Mouse (Mus musculus) adrenal gland, postnatal 10 days (tissue): Measurements from ENCODE around the gene Gm20390. TPM values are rescaled to one million over a fixed set of nuclear protein-coding genes. Genes with fewer than 3 reads are reported as not detected.
A peak's percentile ranks its signal among the peaks of the same experiment; 100 is the strongest.
"Not testable (repeated sequence)": the region's sequence is repeated elsewhere in the genome, so short reads cannot be mapped to it uniquely, and the experiment has no call there.

Source experiments
- DNase-seq: peaks from one replicate; pipeline ENCODE4 v3.0.0; 2021; ENCODE audit warnings: mixed read lengths
- total RNA-seq, 2 experiments: library from RNA; stranded (reverse); gene quantifications; 2 replicates each; pipeline ENCODE4 v1.2.3; 2021

Gene Gm20390
- total RNA-seq, 2 experiments from 2014 or later = 64.2 to 75.0 TPM

GRCm38 (mm10) chr11:93965391-93965790 is 2.7 kb downstream of the Gm20390 start:
- no peak for DNase-seq

GRCm38 (mm10) chr11:93963013-93963412 is 5.1 kb downstream of the Gm20390 start:
- no peak for DNase-seq

GRCm38 (mm10) chr11:93961482-93961881 is 6.6 kb downstream of the Gm20390 start:
- no peak for DNase-seq

DNA sequence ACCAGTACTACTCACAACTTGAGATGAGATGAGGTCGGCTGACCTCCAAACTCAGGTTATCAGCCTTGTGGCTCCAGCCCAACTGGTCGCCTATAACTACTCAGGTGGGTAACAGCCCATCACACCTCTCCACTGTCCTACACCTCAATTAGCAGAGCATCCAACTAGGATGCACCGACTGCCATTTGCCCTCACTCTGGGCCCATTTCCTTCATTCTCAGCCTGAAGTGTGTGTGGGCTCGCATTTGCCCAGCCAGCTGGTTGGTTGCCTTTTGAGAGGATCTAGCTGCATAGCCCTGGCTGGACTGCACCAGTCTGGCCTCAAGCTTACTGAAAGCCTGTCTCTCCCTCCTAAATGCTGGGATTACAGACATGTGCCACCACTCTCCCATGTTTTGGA is 10.3 kb downstream of the Gm20390 start:
- no peak for DNase-seq

DNA sequence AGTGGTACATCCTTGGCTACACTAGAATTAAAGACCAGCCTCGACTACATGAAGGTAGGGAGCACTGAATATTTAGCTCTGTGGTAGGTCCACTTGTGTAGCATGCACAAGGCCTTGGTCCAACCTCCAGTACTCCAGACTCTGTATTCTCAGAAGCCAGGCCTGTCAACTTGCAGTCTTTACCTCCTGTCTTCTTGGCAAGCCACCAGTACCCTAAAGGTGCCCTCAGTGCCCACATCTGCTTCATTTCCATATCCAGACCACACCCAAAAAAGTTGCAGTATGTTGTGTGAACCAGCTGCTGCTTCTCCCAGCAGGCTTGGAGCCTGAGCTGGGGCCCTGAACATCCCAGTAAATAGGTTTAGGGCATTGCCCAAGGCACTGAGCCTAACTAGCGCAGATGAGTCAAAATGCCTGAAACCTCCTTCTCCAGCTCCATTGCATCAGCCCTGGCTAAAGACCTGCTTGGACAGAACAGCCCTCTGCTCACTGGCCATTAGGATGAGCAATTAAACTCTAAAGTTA is 11.0 kb downstream of the Gm20390 start:
- no peak for DNase-seq

GRCm38 (mm10) chr11:93956159-93956558 is 11.9 kb downstream of the Gm20390 start, which contains the start of gene Nme2:
TSS of gene Nme2 (minus strand) at chr11:93956259.
- no peak for DNase-seq

DNA sequence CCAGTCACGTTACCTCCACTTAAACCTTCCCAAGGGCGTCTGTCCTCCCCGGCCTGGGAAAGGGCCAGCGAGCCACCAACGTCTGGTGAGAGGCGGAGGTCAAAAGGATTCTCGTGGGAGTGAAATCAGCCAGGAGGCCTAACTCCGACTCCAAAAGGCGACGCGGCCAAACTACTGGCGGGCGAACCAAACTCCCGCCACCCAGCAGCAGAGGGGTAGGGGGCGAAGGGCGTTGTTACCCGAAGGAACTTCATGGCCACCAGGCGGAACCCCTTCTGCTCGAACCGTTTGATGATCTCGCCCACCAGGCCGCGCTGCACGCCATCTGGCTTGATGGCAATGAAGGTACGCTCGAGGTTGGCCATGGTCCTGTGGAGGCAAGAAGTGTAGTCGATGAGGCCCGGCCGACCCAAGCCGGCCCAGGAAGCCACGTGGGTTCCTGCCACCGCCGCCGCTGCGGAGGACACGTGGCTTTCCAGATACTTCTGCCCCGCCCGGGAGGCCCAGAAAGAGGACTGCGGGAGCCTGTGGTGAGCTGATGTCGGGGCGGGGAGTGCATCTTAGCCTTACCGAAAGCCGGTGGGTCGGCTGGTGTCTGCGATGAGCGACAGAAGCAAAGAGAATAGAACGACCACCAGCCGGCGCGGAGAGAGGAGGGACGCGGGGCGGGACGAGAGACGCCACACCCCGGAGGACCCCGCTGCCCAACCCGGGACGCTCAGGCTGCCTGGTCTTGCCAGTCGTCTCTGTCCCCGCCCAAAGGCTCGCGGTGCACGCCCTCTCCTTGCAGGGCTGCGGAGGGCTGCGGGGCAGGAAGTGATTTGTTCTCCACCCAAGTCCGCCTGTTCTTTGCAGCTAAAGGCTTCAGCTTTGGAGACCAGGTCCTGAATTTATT is 12.6 kb downstream of the Gm20390 start:
- peak; percentile 96 for DNase-seq

GRCm38 (mm10) chr11:93954738-93955255 is 13.3 kb downstream of the Gm20390 start:
- no peak for DNase-seq

- no peak for DNase-seq
Measured at GRCm38 (mm10) chr11:93952376-93952775, 15.7 kb downstream of the Gm20390 start.

DNA sequence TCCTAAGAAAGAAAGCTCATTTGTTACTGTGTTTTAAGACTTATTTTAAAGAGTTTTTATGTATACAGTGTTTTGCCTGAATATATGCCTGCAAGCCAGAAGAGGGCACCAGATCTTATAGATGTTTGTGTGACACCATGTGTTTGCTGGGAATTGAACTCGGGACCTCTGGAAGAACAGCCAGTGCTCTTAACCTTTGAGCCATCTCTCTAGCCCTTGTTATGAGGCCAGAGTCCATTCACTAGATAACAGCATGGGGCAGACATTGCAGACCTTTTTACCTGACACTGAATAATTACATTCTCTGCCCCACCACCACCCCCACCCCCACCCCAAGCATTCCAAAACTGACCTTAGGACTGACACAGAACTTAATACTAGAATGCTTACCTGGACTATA is 18.0 kb downstream of the Gm20390 start:
- DNase-seq = no peak

DNA sequence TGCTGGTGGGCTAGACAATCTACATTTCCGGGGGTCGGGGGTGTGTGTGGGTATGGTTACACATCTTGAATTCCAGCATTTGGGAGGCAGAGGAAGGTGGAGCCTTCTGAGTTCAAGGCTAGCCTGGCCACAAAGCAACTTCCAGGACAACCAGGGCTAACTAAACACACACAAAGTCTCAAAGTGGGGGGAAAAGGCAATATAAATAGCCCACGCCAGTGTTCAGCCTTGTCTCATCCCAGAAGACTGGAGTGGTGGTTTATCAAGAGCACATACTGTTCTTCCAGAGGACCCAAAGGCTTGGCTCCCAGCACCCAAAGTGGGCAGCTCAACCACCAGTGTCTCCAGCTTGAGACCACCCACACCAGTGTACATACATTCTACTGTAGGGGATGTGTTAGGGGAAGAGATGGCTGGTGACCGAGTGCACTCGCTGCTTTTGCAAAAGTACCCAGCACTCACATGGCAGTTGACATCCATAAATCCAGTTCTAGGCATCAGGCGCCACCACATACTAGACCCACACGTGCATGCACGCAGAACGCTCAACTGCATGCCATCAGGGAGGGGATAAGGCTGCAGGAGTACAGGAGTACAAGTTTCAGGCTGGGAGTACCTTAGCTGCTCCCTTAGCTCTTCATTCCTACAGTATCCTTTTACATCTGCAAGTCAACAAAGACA is 19.1 kb downstream of the Gm20390 start:
- no peak for DNase-seq

DNA sequence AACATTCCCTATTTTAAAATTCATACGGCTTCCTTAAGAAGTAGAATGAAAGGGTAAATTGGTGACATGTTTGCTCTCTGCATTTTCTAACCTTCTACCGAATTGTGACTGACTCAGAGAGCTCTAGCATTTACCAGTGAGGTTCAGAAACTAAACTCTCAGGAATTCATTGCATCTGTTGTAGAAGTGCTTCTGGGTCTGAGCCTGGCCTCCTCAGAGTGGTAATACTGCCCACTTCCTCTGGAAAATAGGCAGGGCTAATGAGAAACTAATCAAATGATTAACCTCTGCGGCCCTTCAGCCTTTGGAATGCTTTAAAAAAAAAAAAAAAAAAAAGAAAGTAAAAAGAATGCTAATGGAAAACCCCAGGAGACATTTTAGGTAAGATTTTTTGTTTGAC is 23.1 kb downstream of the Gm20390 start:
- no peak for DNase-seq

DNA sequence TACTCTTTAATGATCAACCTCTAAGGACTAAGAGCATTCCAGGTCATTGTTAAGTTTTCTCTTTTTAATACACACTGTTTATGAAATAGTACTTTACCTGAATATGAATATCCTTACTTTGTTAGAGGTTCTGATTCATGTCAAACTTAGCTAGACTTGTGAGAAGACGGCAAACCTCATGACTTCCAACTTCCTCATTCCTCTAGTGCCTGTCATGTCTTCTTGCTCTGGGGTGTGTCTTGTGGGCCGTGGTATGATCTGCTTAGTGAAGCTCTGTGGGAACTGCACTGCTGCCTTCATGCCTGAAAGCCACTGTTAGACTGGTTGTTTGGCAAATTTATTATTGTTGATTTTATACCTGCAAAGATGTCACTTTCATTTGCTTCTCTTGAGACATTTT is 27.2 kb downstream of the Gm20390 start:
- DNase-seq = no peak

DNA sequence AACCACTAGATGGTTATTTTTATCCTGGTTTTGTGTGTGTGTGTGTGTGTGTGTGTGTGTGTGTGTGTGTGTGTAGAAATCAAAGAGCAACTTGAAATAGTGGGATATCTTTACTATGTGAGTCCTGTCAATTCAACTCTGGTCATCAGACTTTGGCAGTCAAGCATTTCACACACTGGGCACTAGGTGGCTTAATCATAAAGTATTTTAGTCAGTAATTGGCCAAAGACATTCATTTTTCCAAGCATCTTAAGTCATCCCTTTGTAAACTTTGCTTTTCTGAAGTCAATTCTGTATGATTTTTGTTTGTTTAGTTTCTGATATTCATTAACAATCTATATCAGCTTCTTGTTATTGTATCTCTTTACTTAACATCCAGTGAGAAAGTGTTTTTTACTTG is 39.0 kb downstream of the Gm20390 start:
- no peak for DNase-seq

- not testable (repeated sequence) for DNase-seq
Measured at GRCm38 (mm10) chr11:93915019-93915418, 53.1 kb downstream of the Gm20390 start.

- no peak for DNase-seq
Measured at GRCm38 (mm10) chr11:93911603-93912002, 56.5 kb downstream of the Gm20390 start.

GRCm38 (mm10) chr11:93908829-93909228 is 59.3 kb downstream of the Gm20390 start:
- no peak for DNase-seq

- no peak for DNase-seq
Measured at GRCm38 (mm10) chr11:93907839-93908238, 60.3 kb downstream of the Gm20390 start.

DNA sequence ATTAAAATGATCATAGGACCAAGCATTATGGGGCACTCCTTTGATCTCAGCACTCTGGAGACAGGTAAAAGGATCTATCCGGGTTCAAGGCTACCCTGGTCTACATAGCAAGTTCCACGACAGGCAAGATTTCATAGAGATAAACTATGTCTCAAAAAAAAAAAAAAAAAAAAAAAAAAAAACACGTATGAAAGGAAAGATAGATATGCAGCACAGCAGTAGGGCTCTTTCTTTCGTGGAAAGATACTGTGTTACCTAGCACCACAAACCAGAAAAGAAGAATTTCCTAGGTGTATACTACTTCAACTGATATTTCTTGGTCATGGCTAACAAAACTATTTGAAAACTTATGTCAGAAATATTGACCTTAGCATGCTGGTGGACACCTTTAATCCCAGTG is 61.3 kb downstream of the Gm20390 start:
- no peak for DNase-seq
